Mouse (Mus musculus) CD8-positive naive resting alpha-beta T cell, adult 2 months (primary cell): Measurements from ENCODE around the gene Cdc42bpg.
A peak's percentile ranks its signal among the peaks of the same experiment; 100 is the strongest.

Experiments used
- DNase-seq, 2 experiments: peaks; one replicate each; pipeline ENCODE4 v3.0.0; 2022; ENCODE audit warnings: low read depth in 2 of 2, low spot score in 2 of 2

Gene Cdc42bpg

GRCm38 (mm10) chr19:6324751-6325150 lies 18.5 kb downstream of the Cdc42bpg start:
- DNase-seq: no peak

GRCm38 (mm10) chr19:6331178-6331577 lies 24.9 kb downstream of the Cdc42bpg start:
- DNase-seq: no peak

- peak; percentile 67 to 75 for DNase-seq
These were observed 25.7 kb downstream of the Cdc42bpg start for GRCm38 (mm10) chr19:6331719-6332516.

GRCm38 (mm10) chr19:6333761-6334595 lies 27.7 kb downstream of the Cdc42bpg start:
- no peak for DNase-seq

GRCm38 (mm10) chr19:6334673-6335457 lies 28.6 kb downstream of the Cdc42bpg start, which contains the start of gene Men1:
Gene Men1, plus strand, starts transcription at chr19:6334979.
- DNase-seq: peak; percentile 78 to 84

- DNase-seq: no peak
These were observed 29.2 kb downstream of the Cdc42bpg start for GRCm38 (mm10) chr19:6335458-6335827.

- DNase-seq: no peak
These were observed 30.7 kb downstream of the Cdc42bpg start for GRCm38 (mm10) chr19:6336920-6337319.

GRCm38 (mm10) chr19:6338171-6338570 lies 31.9 kb downstream of the Cdc42bpg start:
- no peak for DNase-seq

- DNase-seq: no peak
These were observed 32.5 kb downstream of the Cdc42bpg start for GRCm38 (mm10) chr19:6338716-6339115.

- DNase-seq: no peak
These were observed 32.9 kb downstream of the Cdc42bpg start for GRCm38 (mm10) chr19:6339191-6339590.

GRCm38 (mm10) chr19:6339890-6340504 lies 33.7 kb downstream of the Cdc42bpg start:
- peak; percentile 71 to 84 for DNase-seq

- DNase-seq: peak; percentile 81 to 85
These were observed 34.5 kb downstream of the Cdc42bpg start, which contains the start of gene Map4k2 for GRCm38 (mm10) chr19:6340524-6341452. Gene Map4k2, plus strand, starts transcription at chr19:6341135.

GRCm38 (mm10) chr19:6341453-6342077 lies 35.3 kb downstream of the Cdc42bpg start:
- peak in 1 of 2 experiments; percentile 35 for DNase-seq

- no peak for DNase-seq
These were observed 36.1 kb downstream of the Cdc42bpg start for GRCm38 (mm10) chr19:6342276-6342933.

- no peak for DNase-seq
These were observed 37.0 kb downstream of the Cdc42bpg start for GRCm38 (mm10) chr19:6343066-6343925.

GRCm38 (mm10) chr19:6343996-6344395 lies 37.7 kb downstream of the Cdc42bpg start:
- DNase-seq: no peak

- DNase-seq: no peak
These were observed 39.8 kb downstream of the Cdc42bpg start for GRCm38 (mm10) chr19:6346023-6346422.

GRCm38 (mm10) chr19:6346661-6347060 lies 40.4 kb downstream of the Cdc42bpg start:
- DNase-seq: no peak
